Mouse (Mus musculus) liver, embryonic 11.5 days (tissue): Measurements from ENCODE around the gene Dusp12. TPM values are rescaled to one million over a fixed set of nuclear protein-coding genes. Genes with fewer than 3 reads are reported as not detected.
A peak's percentile ranks its signal among the peaks of the same experiment; 100 is the strongest.

ENCODE experiments used
- ATAC-seq: fragments of 200-750 bp; cut with Nextera tagmentation; replicated peaks from 2 replicates; pipeline ENCODE4 v1.8.0; 2017; ENCODE audit warnings: moderate number of reproducible peaks, mild to moderate bottlenecking, moderate TSS enrichment, moderate library complexity; ENCODE audit not compliant: low FRiP score
- DNase-seq: peaks from one replicate; pipeline ENCODE4 v3.0.0-alpha.2; 2017; ENCODE audit warnings: low spot score
- H3K27ac ChIP-seq: fragments of 300-500 bp; sonication (generic); 2 replicates; pipeline ENCODE4 v1.5.1; 2014; ENCODE audit warnings: mild to moderate bottlenecking, low read depth, low read length, control low read depth
- H3K27me3 ChIP-seq: fragments of 300-500 bp; sonication (generic); replicated peaks from 2 replicates; pipeline ENCODE4 v1.6.1; 2014; ENCODE audit warnings: low read length, mixed read lengths; ENCODE audit not compliant: control insufficient read depth, insufficient read depth
- H3K36me3 ChIP-seq: fragments of 300-500 bp; sonication (generic); 2 replicates; pipeline ENCODE4 v1.6.1; 2014; ENCODE audit warnings: mild to moderate bottlenecking, low read length, moderate library complexity, mixed read lengths; ENCODE audit not compliant: control insufficient read depth, insufficient read depth
- H3K4me1 ChIP-seq: fragments of 300-500 bp; sonication (generic); replicated peaks from 2 replicates; pipeline ENCODE4 v1.6.1; 2014; ENCODE audit warnings: low read length, mixed read lengths; ENCODE audit not compliant: control insufficient read depth, insufficient read depth
- H3K4me2 ChIP-seq: fragments of 300-500 bp; sonication (generic); 2 replicates; pipeline ENCODE4 v1.6.1; 2014; ENCODE audit warnings: mild to moderate bottlenecking, control low read depth, moderate library complexity
- H3K4me3 ChIP-seq: fragments of 300-500 bp; sonication (generic); 2 replicates; pipeline ENCODE4 v1.5.1; 2014; ENCODE audit warnings: low read depth, low read length, control low read depth
- H3K9ac ChIP-seq: fragments of 300-500 bp; sonication (generic); 2 replicates; pipeline ENCODE4 v1.6.1; 2014; ENCODE audit warnings: low read depth, low read length, control low read depth
- H3K9me3 ChIP-seq: fragments of 300-500 bp; sonication (generic); 2 replicates; pipeline ENCODE4 v1.6.1; 2016; ENCODE audit warnings: low read length, inconsistent platforms, mixed read lengths; ENCODE audit not compliant: control insufficient read depth
- WGBS: fragments of 180-500 bp; shearing (Covaris S2); extraction: QIAGEN DNeasy Blood & Tissue Kit; methylation state at CpG from one replicate; pipeline ENCODE4 v1.1.7; 2014; 5-methylcytosine and 5-hydroxymethylcytosine counted together
- polyA plus RNA-seq: library from polyadenylated mRNA; unstranded; fragments of >200 nt; fragmentation: Nextera tagmentation; extraction: Ambion mirVana; gene quantifications from 2 replicates; pipeline ENCODE4 v1.2.1, GENCODE M21; 2014

Dusp12 gene
- polyA plus RNA-seq, 1 experiment from 2014 or later = 36.7 TPM

GRCm38 (mm10) chr1:170868905-170869283, 16.4 kb downstream of the Dusp12 start:
- DNase-seq (no peak), ATAC-seq (peak; percentile 7)
- Histone ChIP-seq H3K4me1 (peaks cover 11% of the 10 kb centered on the region), H3K27ac (no peak overlapping the region), H3K36me3 (peaks cover 5% of the 10 kb centered on the region), H3K9ac (peak overlapping the region; percentile 67), H3K4me3 (peak overlapping the region; percentile 92), H3K27me3 (no peaks in the 10 kb centered on the region), H3K4me2 (peak overlapping the region; percentile 77), H3K9me3 (no peaks in the 10 kb centered on the region)
- 12% methylated on average over 14 of the region's 14 CpGs for WGBS

- H3K9ac ChIP-seq = peak overlapping the region; percentile 90
- H3K36me3 ChIP-seq = 0 out of 2 replicates have a peak, but pooled peaks cover 4% of the 10 kb centered on the region
- DNase-seq (peak; percentile 73), ATAC-seq (peak; percentile 72)
- peak overlapping the region; percentile 77 for H3K4me2 ChIP-seq
- peaks cover 17% of the 10 kb centered on the region for H3K4me1 ChIP-seq
- H3K27me3 ChIP-seq = no peaks in the 10 kb centered on the region
- under 1% methylated on average over 33 of the region's 33 CpGs for WGBS
- H3K27ac ChIP-seq = peak overlapping the region; percentile 82
- peak overlapping the region; percentile 92 for H3K4me3 ChIP-seq
- H3K9me3 ChIP-seq = no peaks in the 10 kb centered on the region
Observed at GRCm38 (mm10) chr1:170868107-170868904, 17.0 kb downstream of the Dusp12 start.

- ATAC-seq (peak; percentile 75), DNase-seq (peak; percentile 97)
- no peaks in the 10 kb centered on the region for H3K9me3 ChIP-seq
Observed at GRCm38 (mm10) chr1:170867691-170868105, 17.6 kb downstream of the Dusp12 start, which contains the start of gene Atf6. TSS of gene Atf6 (minus strand) at chr1:170867771.

GRCm38 (mm10) chr1:170866992-170867690, 18.2 kb downstream of the Dusp12 start:
- H3K9ac ChIP-seq = peak overlapping the region; percentile 90

More at GRCm38 (mm10) chr1:170867691-170868105, 17.6 kb downstream of the Dusp12 start, which contains the start of gene Atf6:
- Histone ChIP-seq H3K4me3 (peak within 1 kb of the TSS; percentile 92), H3K27me3 (no peaks in the 10 kb centered on the region), H3K4me1 (peaks cover 23% of the 10 kb centered on the region), H3K36me3 (0 out of 2 replicates have a peak, but pooled peaks cover 2% of the 10 kb centered on the region), H3K27ac (peak within 1 kb of the TSS; percentile 82), H3K9ac (peak within 1 kb of the TSS; percentile 90), H3K4me2 (peak within 1 kb of the TSS; percentile 77)
- WGBS = under 1% methylated on average over 25 of the region's 25 CpGs

GRCm38 (mm10) chr1:170865406-170865805, 19.9 kb downstream of the Dusp12 start:
- Histone ChIP-seq H3K36me3 (0 out of 2 replicates have a peak, but pooled peaks cover 2% of the 10 kb centered on the region), H3K27ac (no peak overlapping the region), H3K27me3 (no peaks in the 10 kb centered on the region), H3K4me3 (no peak overlapping the region), H3K9ac (no peak overlapping the region), H3K4me1 (peaks cover 43% of the 10 kb centered on the region), H3K9me3 (no peaks in the 10 kb centered on the region), H3K4me2 (peak overlapping the region; percentile 4; the same call in 1 of the 2 replicates)
- DNase-seq (no peak), ATAC-seq (no peak)
- 53% methylated on average over 5 of the region's 5 CpGs for WGBS

More at GRCm38 (mm10) chr1:170866992-170867690, 18.2 kb downstream of the Dusp12 start:
- DNase-seq (peak; percentile 38), ATAC-seq (peak; percentile 40; the same call in 1 of the 2 replicates)
- peak overlapping the region; percentile 92 for H3K4me3 ChIP-seq
- H3K27ac ChIP-seq = peak overlapping the region; percentile 82
- peak overlapping the region; percentile 77 for H3K4me2 ChIP-seq
- H3K27me3 ChIP-seq = no peaks in the 10 kb centered on the region
- whole genome bisulfite sequencing = 2% methylated on average over 30 of the region's 30 CpGs
- H3K36me3 ChIP-seq = 0 out of 2 replicates have a peak, but pooled peaks cover 2% of the 10 kb centered on the region
- peaks cover 29% of the 10 kb centered on the region for H3K4me1 ChIP-seq
- no peaks in the 10 kb centered on the region for H3K9me3 ChIP-seq

GRCm38 (mm10) chr1:170864754-170865153, 20.6 kb downstream of the Dusp12 start:
- Histone ChIP-seq H3K36me3 (0 out of 2 replicates have a peak, but pooled peaks cover 2% of the 10 kb centered on the region), H3K27ac (no peak overlapping the region), H3K9me3 (no peaks in the 10 kb centered on the region), H3K4me3 (no peak overlapping the region), H3K4me2 (no peak overlapping the region), H3K4me1 (peaks cover 43% of the 10 kb centered on the region), H3K27me3 (no peaks in the 10 kb centered on the region), H3K9ac (no peak overlapping the region)
- no peak for DNase-seq
- ATAC-seq = no peak
- 63% methylated on average over 3 of the region's 3 CpGs for WGBS

GRCm38 (mm10) chr1:170864234-170864633, 21.1 kb downstream of the Dusp12 start:
- Histone ChIP-seq H3K4me3 (no peak overlapping the region), H3K36me3 (0 out of 2 replicates have a peak, but pooled peaks cover 2% of the 10 kb centered on the region), H3K27me3 (no peaks in the 10 kb centered on the region), H3K9ac (no peak overlapping the region), H3K9me3 (no peaks in the 10 kb centered on the region), H3K4me2 (no peak overlapping the region), H3K4me1 (peaks cover 46% of the 10 kb centered on the region), H3K27ac (no peak overlapping the region)
- no peak for ATAC-seq
- no peak for DNase-seq

- Histone ChIP-seq H3K4me1 (peaks cover 48% of the 10 kb centered on the region), H3K27me3 (no peaks in the 10 kb centered on the region), H3K27ac (peak overlapping the region; percentile 45; the same call in 1 of the 2 replicates), H3K4me2 (peak overlapping the region; percentile 47), H3K9me3 (no peaks in the 10 kb centered on the region), H3K9ac (no peak overlapping the region), H3K4me3 (no peak overlapping the region), H3K36me3 (0 out of 2 replicates have a peak, but pooled peaks cover 2% of the 10 kb centered on the region)
- ATAC-seq (no peak), DNase-seq (no peak)
- WGBS = 28% methylated on average over 4 of the region's 4 CpGs
Observed at GRCm38 (mm10) chr1:170863033-170863432, 22.3 kb downstream of the Dusp12 start.
